Mouse (Mus musculus): ENCODE results near the gene Mog.
"Not testable (repeated sequence)": the region's sequence is repeated elsewhere in the genome, so short reads cannot be mapped to it uniquely, and the experiment has no call there.

The Mog gene

GRCm38 (mm10) chr17:36995448-36995847, 27.8 kb downstream of the Mog start:
- no peak for DNase-seq (ENCODE audit: low read depth, low spot score)

- no peak for DNase-seq (ENCODE audit: low read depth, low spot score)
These were observed 28.7 kb downstream of the Mog start for GRCm38 (mm10) chr17:36994528-36994927.

- no peak for DNase-seq (ENCODE audit: low read depth, low spot score)
These were observed 29.4 kb downstream of the Mog start for GRCm38 (mm10) chr17:36993770-36994325.

GRCm38 (mm10) chr17:36992336-36993104, 30.7 kb downstream of the Mog start:
- DNase-seq (ENCODE audit: low read depth, low spot score), result no peak

- DNase-seq (ENCODE audit: low read depth, low spot score), result not testable (repeated sequence)
These were observed 32.6 kb downstream of the Mog start for GRCm38 (mm10) chr17:36990630-36991029.

- DNase-seq (ENCODE audit: low read depth, low spot score), result no peak
These were observed 33.8 kb downstream of the Mog start, which contains the start of gene H2-M5 for GRCm38 (mm10) chr17:36989437-36989836. H2-M5 (minus strand) TSS chr17:36989537.

- DNase-seq (ENCODE audit: low read depth, low spot score), result no peak
These were observed 34.7 kb downstream of the Mog start for GRCm38 (mm10) chr17:36988475-36988874.

- no peak for DNase-seq (ENCODE audit: low read depth, low spot score)
These were observed 40.7 kb downstream of the Mog start for GRCm38 (mm10) chr17:36982253-36983155.

GRCm38 (mm10) chr17:36981845-36982244, 41.4 kb downstream of the Mog start:
- DNase-seq (ENCODE audit: low read depth, low spot score), result no peak

- peak; percentile 40 for DNase-seq (ENCODE audit: low read depth, low spot score)
These were observed 41.9 kb downstream of the Mog start, which contains the start of gene 2410137M14Rik for GRCm38 (mm10) chr17:36981221-36981813. 2410137M14Rik (minus strand) TSS chr17:36981237.

GRCm38 (mm10) chr17:36973271-36973787, 49.9 kb downstream of the Mog start:
- no peak for DNase-seq (ENCODE audit: low read depth, low spot score)

GRCm38 (mm10) chr17:36972791-36973190, 50.4 kb downstream of the Mog start:
- no peak for DNase-seq (ENCODE audit: low read depth, low spot score)

GRCm38 (mm10) chr17:36971172-36971850, 51.9 kb downstream of the Mog start:
- no peak for DNase-seq (ENCODE audit: low read depth, low spot score)

GRCm38 (mm10) chr17:36970316-36970890, 52.8 kb downstream of the Mog start:
- DNase-seq (ENCODE audit: low read depth, low spot score), result no peak

GRCm38 (mm10) chr17:36966875-36967274, 56.3 kb downstream of the Mog start:
- no peak for DNase-seq (ENCODE audit: low read depth, low spot score)

GRCm38 (mm10) chr17:36961125-36961524, 62.1 kb downstream of the Mog start:
- no peak for DNase-seq (ENCODE audit: low read depth, low spot score)

All from skeletal muscle tissue, adult 2 months (tissue).